Mouse (Mus musculus) heart, embryonic 16.5 days (tissue): ENCODE data around the gene Snx18. TPM values are rescaled to one million over a fixed set of nuclear protein-coding genes. Genes with fewer than 3 reads are reported as not detected.
A peak's percentile ranks its signal among the peaks of the same experiment; 100 is the strongest.

Experiments used
- ATAC-seq: fragments of 200-750 bp; cut with Nextera tagmentation; replicated peaks from 2 replicates; pipeline ENCODE4 v1.8.0; 2017; ENCODE audit warnings: moderate number of reproducible peaks; ENCODE audit not compliant: insufficient read depth, low FRiP score; ENCODE audit errors: extremely low read depth
- H3K27ac ChIP-seq: fragments of 300-500 bp; sonication (generic); 2 replicates; pipeline ENCODE4 v1.5.1; 2014; ENCODE audit warnings: mild to moderate bottlenecking, low read length, control low read depth, moderate library complexity
- H3K27me3 ChIP-seq: fragments of 300-500 bp; sonication (generic); 2 replicates; pipeline ENCODE4 v1.6.1; 2014; ENCODE audit warnings: low read length, mixed read lengths; ENCODE audit not compliant: control insufficient read depth, insufficient read depth
- H3K36me3 ChIP-seq: fragments of 300-500 bp; sonication (generic); 2 replicates; pipeline ENCODE4 v1.6.1; 2014; ENCODE audit not compliant: control insufficient read depth, insufficient read depth
- H3K4me1 ChIP-seq: fragments of 300-500 bp; sonication (generic); 2 replicates; pipeline ENCODE4 v1.6.1; 2014; ENCODE audit warnings: low read length, mixed read lengths; ENCODE audit not compliant: control insufficient read depth, insufficient read depth
- H3K4me2 ChIP-seq: fragments of 300-500 bp; sonication (generic); 2 replicates; pipeline ENCODE4 v1.6.1; 2014; ENCODE audit warnings: low read depth, mild to moderate bottlenecking, control low read depth, low read length
- H3K4me3 ChIP-seq: fragments of 300-500 bp; sonication (generic); 2 replicates; pipeline ENCODE4 v1.5.1; 2014; ENCODE audit warnings: mild to moderate bottlenecking, control low read depth, low read length
- H3K9ac ChIP-seq: fragments of 300-500 bp; sonication (generic); 2 replicates; pipeline ENCODE4 v1.6.1; 2014; ENCODE audit warnings: low read length, control low read depth
- H3K9me3 ChIP-seq: fragments of 300-500 bp; sonication (generic); replicated peaks from 2 replicates; pipeline ENCODE4 v1.6.1; 2016; ENCODE audit warnings: low read length; ENCODE audit not compliant: control insufficient read depth
- WGBS: fragments of 180-500 bp; shearing (Covaris S2); extraction: QIAGEN DNeasy Blood & Tissue Kit; methylation state at CpG from one replicate; pipeline ENCODE4 v1.1.7; 2014; 5-methylcytosine and 5-hydroxymethylcytosine counted together
- polyA plus RNA-seq: library from polyadenylated mRNA; unstranded; fragments of >200 nt; fragmentation: Nextera tagmentation; extraction: Ambion mirVana; gene quantifications from 2 replicates; pipeline ENCODE4 v1.2.1, GENCODE M21; 2015

Gene Snx18
- 10.7 and 11.8 TPM in 2 replicates for polyA plus RNA-seq

DNA sequence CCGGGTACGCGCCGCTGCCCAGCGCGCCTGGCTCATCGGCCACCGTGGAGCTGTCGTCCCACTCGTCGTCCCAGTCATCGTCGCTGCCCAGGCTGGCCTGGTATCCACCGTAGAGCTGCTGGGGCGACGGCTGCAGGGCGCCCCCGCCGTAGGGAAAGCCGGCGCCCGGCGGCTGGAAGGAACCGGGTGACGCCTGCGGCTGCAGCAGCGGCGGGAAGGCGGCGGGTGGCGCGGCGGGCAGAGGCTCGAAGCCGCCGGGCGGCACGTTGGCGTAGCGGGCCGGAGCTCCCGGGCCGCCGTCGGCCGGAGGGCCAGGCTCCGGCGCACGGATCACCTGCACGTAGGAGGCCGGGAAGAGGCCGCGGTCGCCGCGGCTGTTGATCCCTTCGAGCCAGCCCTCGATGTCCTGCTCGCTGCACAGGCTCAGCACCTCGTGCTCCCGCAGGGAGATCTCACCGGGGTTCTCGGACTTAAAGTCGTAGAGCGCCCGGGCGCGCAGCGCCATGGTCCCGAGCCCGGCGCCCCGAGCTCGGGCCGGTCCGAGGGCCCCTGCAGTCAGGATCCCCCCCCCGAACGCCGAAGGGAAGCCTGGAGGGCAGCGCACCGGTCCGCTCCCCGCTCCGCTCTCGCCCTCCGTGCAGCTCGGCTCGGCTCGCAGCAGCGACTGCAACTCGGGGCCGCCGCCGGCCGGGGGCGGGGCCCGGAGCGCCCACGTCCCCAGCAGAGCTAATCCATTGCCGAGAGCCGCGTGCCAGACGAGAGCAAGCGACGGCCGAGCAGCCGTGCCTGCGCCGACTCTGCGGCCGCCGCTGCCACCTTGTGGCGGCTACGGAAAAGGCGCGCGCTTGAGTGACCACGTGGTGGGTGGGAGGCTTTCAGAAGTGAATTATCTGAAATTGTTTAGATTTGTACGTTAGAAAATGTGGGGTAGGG, at the start of gene Snx18:
Snx18 (minus strand) TSS at position 674 of the 933 bp plus-strand sequence.
- WGBS = under 1% methylated on average over 119 of the region's 119 CpGs
- H3K27ac ChIP-seq = peak within 1 kb of the TSS; percentile 95
- peak within 1 kb of the TSS; percentile 88 for H3K4me3 ChIP-seq
- no peaks in the 10 kb centered on the region for H3K27me3 ChIP-seq
- peak within 1 kb of the TSS; percentile 84 for H3K4me2 ChIP-seq
- ATAC-seq = peak; percentile 89
- H3K9ac ChIP-seq = peak within 1 kb of the TSS; percentile 97
- H3K36me3 ChIP-seq = no peaks in the 10 kb centered on the region
- H3K9me3 ChIP-seq = no peaks in the 10 kb centered on the region
- peaks cover 31% of the 10 kb centered on the region for H3K4me1 ChIP-seq

DNA sequence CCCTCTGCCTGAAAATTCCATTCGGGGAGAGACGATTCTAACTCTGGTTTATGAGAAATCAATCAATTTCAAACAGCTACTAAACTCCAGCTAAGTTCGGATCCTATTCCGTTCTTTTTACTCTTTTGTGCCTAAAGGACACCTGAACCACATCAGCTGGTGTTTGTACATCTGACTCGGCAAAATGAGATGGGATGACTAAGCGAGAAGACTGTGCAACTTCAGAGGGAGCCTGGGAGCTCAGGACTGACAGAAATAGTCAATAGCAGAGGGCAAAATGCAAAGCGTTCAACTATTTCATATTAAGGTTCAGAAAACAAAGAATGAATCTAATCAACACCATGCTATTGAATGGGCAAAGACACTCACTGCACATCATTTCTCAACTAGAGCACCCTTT, 45.5 kb upstream of the Snx18 start:
- Histone ChIP-seq H3K9me3 (no peaks in the 10 kb centered on the region), H3K36me3 (no peaks in the 10 kb centered on the region), H3K4me1 (peaks cover 9% of the 10 kb centered on the region), H3K27ac (peak overlapping the region; percentile 94), H3K9ac (peak overlapping the region; percentile 65), H3K4me2 (peak overlapping the region; percentile 80), H3K4me3 (peak overlapping the region; percentile 58), H3K27me3 (no peaks in the 10 kb centered on the region)
- ATAC-seq = no peak
- 50% methylated on average over 7 of the region's 7 CpGs for WGBS

DNA sequence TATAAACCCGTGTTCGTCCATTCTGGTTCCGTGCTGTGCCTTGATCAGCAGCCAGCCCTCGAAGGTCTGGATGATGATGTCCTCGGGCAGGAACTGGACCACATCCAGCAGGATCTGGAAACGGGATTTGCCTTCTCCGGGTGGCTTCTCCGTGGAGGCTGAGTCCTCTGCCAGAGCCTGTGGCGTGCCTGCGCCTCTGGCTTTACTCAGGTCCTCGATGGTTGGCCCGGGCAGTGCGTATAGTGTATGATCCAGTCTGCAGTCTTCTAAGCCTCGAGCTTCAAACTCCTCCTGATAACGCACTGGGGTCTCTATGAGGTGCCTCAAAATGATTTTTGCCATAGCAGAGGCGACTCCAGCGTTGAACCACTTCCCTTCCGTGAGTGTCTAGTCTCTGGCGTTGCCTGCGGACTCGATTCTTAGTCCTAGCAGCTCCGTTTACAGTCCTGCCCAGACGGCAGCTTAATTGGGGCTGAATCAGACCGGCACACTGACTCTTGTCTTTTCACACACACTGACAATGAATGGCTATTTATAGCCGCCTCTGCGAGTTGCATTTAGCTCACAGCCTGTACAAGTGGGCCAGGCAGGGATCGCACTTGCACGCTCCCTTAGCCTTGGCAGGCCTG, 44.9 kb upstream of the Snx18 start, which contains the start of gene Hspb3:
Hspb3 (minus strand) TSS at position 526 of the 629 bp plus-strand sequence.
- Histone ChIP-seq H3K27ac (peak within 1 kb of the TSS; percentile 94), H3K4me1 (peaks cover 9% of the 10 kb centered on the region), H3K4me3 (peak within 1 kb of the TSS; percentile 58), H3K9ac (peak within 1 kb of the TSS; percentile 74), H3K4me2 (peak within 1 kb of the TSS; percentile 80), H3K9me3 (no peaks in the 10 kb centered on the region), H3K36me3 (no peaks in the 10 kb centered on the region), H3K27me3 (no peaks in the 10 kb centered on the region)
- ATAC-seq = peak; percentile 86
- 30% methylated on average over 28 of the region's 28 CpGs for whole genome bisulfite sequencing

DNA sequence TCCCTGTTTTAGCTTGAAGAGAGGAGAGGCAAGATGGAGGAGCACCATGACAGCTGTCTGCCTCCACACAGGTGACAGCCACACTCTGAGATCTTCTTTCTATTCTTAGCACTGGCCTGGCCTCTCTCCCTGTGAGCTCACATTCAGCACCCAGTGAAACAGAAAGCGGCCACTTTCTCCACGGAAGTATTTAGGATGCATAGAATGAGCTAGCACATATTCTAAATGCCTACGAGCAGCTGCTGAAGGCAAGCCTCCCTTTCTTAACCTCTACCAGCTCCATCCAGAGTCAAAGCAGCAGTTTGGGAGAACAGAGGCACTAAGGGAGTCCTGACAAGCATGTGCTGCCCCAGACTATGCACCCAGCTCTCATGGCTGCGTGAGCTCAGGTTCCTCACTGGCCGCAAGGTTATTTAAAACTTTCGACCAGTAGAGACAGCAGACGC, 43.5 kb upstream of the Snx18 start:
- Histone ChIP-seq H3K27ac (peak overlapping the region; percentile 94), H3K4me3 (peak overlapping the region; percentile 58), H3K36me3 (no peaks in the 10 kb centered on the region), H3K9me3 (no peaks in the 10 kb centered on the region), H3K9ac (peak overlapping the region; percentile 74), H3K4me1 (peaks cover 15% of the 10 kb centered on the region), H3K27me3 (no peaks in the 10 kb centered on the region), H3K4me2 (peak overlapping the region; percentile 80)
- ATAC-seq = peak; percentile 41
- WGBS = 26% methylated on average over 7 of the region's 7 CpGs

DNA sequence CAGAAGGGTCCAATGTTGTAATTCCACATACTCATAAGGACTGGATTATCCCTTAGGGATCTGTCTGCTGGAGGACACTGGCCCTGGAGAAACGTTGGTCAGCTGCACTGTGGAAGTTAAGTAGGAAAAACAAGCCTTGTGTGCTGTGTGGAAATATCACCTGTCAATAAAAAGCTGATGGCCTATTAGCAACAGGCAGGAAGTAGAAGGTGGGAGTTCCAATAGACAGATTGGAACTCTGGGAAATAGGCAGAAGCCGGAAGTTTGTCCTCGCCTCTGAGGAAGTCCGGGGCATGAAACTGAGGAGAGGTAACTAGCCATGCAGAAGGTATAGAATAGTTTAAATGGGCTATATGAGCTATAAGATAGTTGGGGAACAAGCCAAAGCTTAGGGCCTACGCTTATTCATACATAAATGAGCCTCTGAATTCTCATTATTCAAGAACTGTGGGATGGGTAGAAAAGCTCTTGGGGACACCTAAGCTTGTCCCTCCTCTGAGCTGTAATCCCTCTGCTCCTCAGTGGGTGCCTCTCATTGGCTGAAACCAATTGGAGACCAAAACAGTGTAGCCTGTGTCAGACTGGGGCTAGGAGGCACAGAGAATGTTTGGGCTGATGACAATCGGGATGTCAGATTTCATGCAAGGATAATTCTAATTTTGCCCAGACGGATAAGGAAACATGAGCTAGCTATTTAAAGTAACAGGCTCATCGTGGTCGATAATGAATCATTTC, 42.4 kb upstream of the Snx18 start:
- Histone ChIP-seq H3K4me2 (peak overlapping the region; percentile 80), H3K9ac (peak overlapping the region; percentile 74), H3K36me3 (no peaks in the 10 kb centered on the region), H3K27ac (peak overlapping the region; percentile 94), H3K9me3 (no peaks in the 10 kb centered on the region), H3K4me1 (peaks cover 15% of the 10 kb centered on the region), H3K27me3 (no peaks in the 10 kb centered on the region), H3K4me3 (peak overlapping the region; percentile 58)
- WGBS = 53% methylated on average over 9 of the region's 9 CpGs
- ATAC-seq = peak; percentile 64

DNA sequence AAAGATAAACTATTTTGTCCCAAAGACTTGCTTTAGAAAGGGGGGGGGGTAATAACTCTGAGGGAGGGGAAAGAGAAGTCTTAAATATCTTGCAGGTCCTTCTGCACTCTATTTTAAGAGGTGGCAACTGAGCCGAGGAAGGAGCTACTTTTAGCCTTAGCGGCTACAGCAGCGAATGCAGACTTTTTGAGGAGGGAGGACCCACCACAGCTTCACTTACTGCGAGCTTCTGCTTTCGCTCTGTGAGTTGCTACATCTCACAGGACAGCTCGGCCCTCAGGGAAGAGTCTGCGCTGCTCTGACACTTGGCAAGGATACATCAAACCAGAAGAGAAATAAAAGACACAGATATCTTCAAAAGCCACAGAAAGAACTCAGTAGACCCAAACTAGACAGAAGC, 38.8 kb upstream of the Snx18 start:
- Histone ChIP-seq H3K4me2 (peak overlapping the region; percentile 57), H3K27me3 (no peaks in the 10 kb centered on the region), H3K27ac (peak overlapping the region; percentile 82), H3K4me3 (peak overlapping the region; percentile 13), H3K4me1 (peaks cover 10% of the 10 kb centered on the region), H3K9me3 (peaks cover 4% of the 10 kb centered on the region; the same call in 1 of the 2 replicates), H3K9ac (peak overlapping the region; percentile 63), H3K36me3 (0 out of 2 replicates have a peak, but pooled peaks cover 3% of the 10 kb centered on the region)
- WGBS = 39% methylated on average over 7 of the region's 7 CpGs
- ATAC-seq = no peak

DNA sequence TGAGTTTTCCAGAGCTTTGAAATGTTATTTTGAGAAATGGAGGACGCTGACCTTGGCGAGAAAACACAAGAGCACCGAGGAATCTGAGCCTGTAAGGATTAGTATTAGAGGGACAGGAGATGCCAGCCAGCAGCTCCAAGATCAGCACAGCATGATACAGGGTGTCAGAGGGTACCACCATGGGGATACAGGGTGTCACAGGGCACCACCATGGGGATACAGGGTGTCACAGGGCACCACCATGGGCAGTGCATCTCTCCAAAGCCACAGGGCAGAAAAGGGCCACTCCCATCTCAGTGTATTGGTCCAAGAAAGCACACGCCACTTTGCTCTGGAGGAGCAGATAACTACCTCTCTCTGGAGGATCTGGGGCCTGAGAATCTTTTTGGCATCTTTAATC, 38.3 kb upstream of the Snx18 start:
- no peaks in the 10 kb centered on the region for H3K27me3 ChIP-seq
- H3K9ac ChIP-seq = no peak overlapping the region
- H3K36me3 ChIP-seq = 0 out of 2 replicates have a peak, but pooled peaks cover 3% of the 10 kb centered on the region
- H3K27ac ChIP-seq = peak overlapping the region; percentile 82
- ATAC-seq = no peak
- H3K4me3 ChIP-seq = no peak overlapping the region
- WGBS = 78% methylated on average over 4 of the region's 4 CpGs
- H3K4me1 ChIP-seq = peaks cover 10% of the 10 kb centered on the region
- H3K9me3 ChIP-seq = peaks cover 4% of the 10 kb centered on the region; the same call in 1 of the 2 replicates
- H3K4me2 ChIP-seq = peak overlapping the region; percentile 57; the same call in 1 of the 2 replicates

DNA sequence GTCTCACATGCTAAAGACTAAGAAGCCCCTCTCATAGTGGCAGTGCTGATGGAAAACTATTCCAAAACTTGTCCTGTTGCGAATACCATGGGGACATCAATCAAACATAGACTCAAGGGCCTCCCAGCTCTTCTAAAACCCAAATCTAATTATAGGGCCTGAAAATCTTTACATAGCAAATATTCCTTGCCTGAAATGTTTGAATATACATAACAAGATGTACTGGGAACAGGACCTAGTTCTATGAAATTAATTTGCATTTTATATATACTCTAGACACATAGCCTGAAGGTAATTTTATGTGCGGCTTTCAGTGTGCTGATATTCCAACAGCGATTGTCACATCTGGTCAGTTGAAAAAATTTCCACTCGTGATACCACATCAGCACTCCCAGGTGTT, 37.1 kb upstream of the Snx18 start:
- Histone ChIP-seq H3K36me3 (0 out of 2 replicates have a peak, but pooled peaks cover 3% of the 10 kb centered on the region), H3K9ac (no peak overlapping the region), H3K27ac (no peak overlapping the region), H3K4me1 (peaks cover 10% of the 10 kb centered on the region), H3K9me3 (peaks cover 4% of the 10 kb centered on the region; the same call in 1 of the 2 replicates), H3K27me3 (no peaks in the 10 kb centered on the region), H3K4me2 (no peak overlapping the region), H3K4me3 (no peak overlapping the region)
- ATAC-seq = no peak
- 91% methylated on average over 4 of the region's 4 CpGs for WGBS
